Mouse (Mus musculus) brain, embryonic 18.5 days (tissue): ENCODE measurements around the gene Gm867.

ENCODE experiments used
- DNase-seq: peaks from one replicate; pipeline ENCODE4 v3.0.0-alpha.2; 2012; ENCODE audit warnings: low read depth, low spot score

Gene Gm867

GRCm38 (mm10) chr10:75897373-75897772, 43.1 kb downstream of the Gm867 start:
- DNase-seq: no peak

GRCm38 (mm10) chr10:75896208-75896607, 44.3 kb downstream of the Gm867 start:
- no peak for DNase-seq

- DNase-seq: no peak
These were observed 44.7 kb downstream of the Gm867 start for GRCm38 (mm10) chr10:75895730-75896129.

GRCm38 (mm10) chr10:75894601-75895000, 45.9 kb downstream of the Gm867 start:
- no peak for DNase-seq

GRCm38 (mm10) chr10:75893089-75893750, 47.3 kb downstream of the Gm867 start, which contains the start of gene Derl3:
Gene Derl3, plus strand, starts transcription at chr10:75893413.
- DNase-seq: peak; percentile 96

GRCm38 (mm10) chr10:75889406-75890153, 50.9 kb downstream of the Gm867 start:
- no peak for DNase-seq
